Mouse (Mus musculus): ENCODE results near the gene Mtor. TPM values are rescaled to one million over a fixed set of nuclear protein-coding genes. Genes with fewer than 3 reads are reported as not detected.

The Mtor gene
- polyA plus RNA-seq, 1 experiment from 2014 or later, result 17.7 TPM

- Histone ChIP-seq H3K4me2 (no peak overlapping the region), H3K36me3 (0 out of 2 replicates have a peak, but pooled peaks cover 3% of the 10 kb centered on the region), H3K27me3 (replicated peaks) (no peaks in the 10 kb centered on the region), H3K9ac (replicated peaks) (no peak overlapping the region), H3K4me1 (peaks cover 27% of the 10 kb centered on the region), H3K9me3 (replicated peaks) (no peaks in the 10 kb centered on the region), H3K4me3 (replicated peaks) (no peak overlapping the region), H3K27ac (replicated peaks) (no peak overlapping the region)
- 84% methylated on average over 5 of the region's 5 CpGs for WGBS
- no peak for ATAC-seq (ENCODE audit: low FRiP score)
Measured at GRCm38 (mm10) chr4:148428544-148428943, 19.9 kb upstream of the Mtor start.

- Histone ChIP-seq H3K9ac (replicated peaks) (no peak overlapping the region), H3K4me1 (peaks cover 27% of the 10 kb centered on the region), H3K27me3 (replicated peaks) (no peaks in the 10 kb centered on the region), H3K9me3 (replicated peaks) (no peaks in the 10 kb centered on the region), H3K27ac (replicated peaks) (peak overlapping the region; percentile 41; the same call in 1 of the 2 replicates), H3K4me3 (replicated peaks) (no peak overlapping the region), H3K4me2 (no peak overlapping the region), H3K36me3 (0 out of 2 replicates have a peak, but pooled peaks cover 3% of the 10 kb centered on the region)
- no peak for ATAC-seq (ENCODE audit: low FRiP score)
- 66% methylated on average over 11 of the region's 11 CpGs for WGBS
Measured at GRCm38 (mm10) chr4:148429121-148429520, 19.3 kb upstream of the Mtor start.

- no peak overlapping the region for H3K4me3 ChIP-seq (replicated peaks)
- 0 out of 2 replicates have a peak, but pooled peaks cover 3% of the 10 kb centered on the region for H3K36me3 ChIP-seq
- peaks cover 27% of the 10 kb centered on the region for H3K4me1 ChIP-seq
- no peaks in the 10 kb centered on the region for H3K27me3 ChIP-seq (replicated peaks)
- H3K9me3 ChIP-seq (replicated peaks), result no peaks in the 10 kb centered on the region
- WGBS, result 31% methylated on average over 6 of the region's 6 CpGs
- no peak overlapping the region for H3K27ac ChIP-seq (replicated peaks)
- 0 out of 2 replicates have a peak, but pooled peaks have one; percentile 40 for ATAC-seq (ENCODE audit: low FRiP score)
- H3K9ac ChIP-seq (replicated peaks), result no peak overlapping the region
- H3K4me2 ChIP-seq, result no peak overlapping the region
Measured at GRCm38 (mm10) chr4:148429686-148430085, 18.7 kb upstream of the Mtor start.

- H3K36me3 ChIP-seq, result 0 out of 2 replicates have a peak, but pooled peaks cover 3% of the 10 kb centered on the region
- WGBS, result 80% methylated on average over 11 of the region's 11 CpGs
- H3K9ac ChIP-seq (replicated peaks), result no peak overlapping the region
- H3K27ac ChIP-seq (replicated peaks), result no peak overlapping the region
- no peak overlapping the region for H3K4me2 ChIP-seq
- no peak for ATAC-seq (ENCODE audit: low FRiP score)
- no peaks in the 10 kb centered on the region for H3K9me3 ChIP-seq (replicated peaks)
- H3K4me1 ChIP-seq, result peaks cover 32% of the 10 kb centered on the region
- H3K27me3 ChIP-seq (replicated peaks), result no peaks in the 10 kb centered on the region
- no peak overlapping the region for H3K4me3 ChIP-seq (replicated peaks)
Measured at GRCm38 (mm10) chr4:148430880-148431519, 17.4 kb upstream of the Mtor start.

- H3K4me3 ChIP-seq (replicated peaks), result no peak overlapping the region
- WGBS, result 88% methylated on average over 4 of the region's 4 CpGs
Measured at GRCm38 (mm10) chr4:148432488-148432887, 15.9 kb upstream of the Mtor start.

GRCm38 (mm10) chr4:148433336-148433735, 15.1 kb upstream of the Mtor start:
- H3K4me1 ChIP-seq, result peaks cover 21% of the 10 kb centered on the region
- H3K4me3 ChIP-seq (replicated peaks), result no peak overlapping the region
- no peak overlapping the region for H3K4me2 ChIP-seq
- H3K9me3 ChIP-seq (replicated peaks), result no peaks in the 10 kb centered on the region
- H3K27me3 ChIP-seq (replicated peaks), result no peaks in the 10 kb centered on the region
- no peak overlapping the region for H3K9ac ChIP-seq (replicated peaks)
- no peak overlapping the region for H3K27ac ChIP-seq (replicated peaks)
- H3K36me3 ChIP-seq, result 0 out of 2 replicates have a peak, but pooled peaks cover 3% of the 10 kb centered on the region
- no peak for ATAC-seq (ENCODE audit: low FRiP score)
- 77% methylated on average over 18 of the region's 18 CpGs for WGBS

More at GRCm38 (mm10) chr4:148432488-148432887, 15.9 kb upstream of the Mtor start:
- Histone ChIP-seq H3K4me1 (peaks cover 26% of the 10 kb centered on the region), H3K27me3 (replicated peaks) (no peaks in the 10 kb centered on the region), H3K27ac (replicated peaks) (no peak overlapping the region), H3K9me3 (replicated peaks) (no peaks in the 10 kb centered on the region), H3K36me3 (0 out of 2 replicates have a peak, but pooled peaks cover 3% of the 10 kb centered on the region), H3K4me2 (no peak overlapping the region), H3K9ac (replicated peaks) (no peak overlapping the region)
- ATAC-seq (ENCODE audit: low FRiP score), result no peak

- no peak for ATAC-seq (ENCODE audit: low FRiP score)
- 90% methylated on average over 5 of the region's 5 CpGs for WGBS
- 0 out of 2 replicates have a peak, but pooled peaks cover 3% of the 10 kb centered on the region for H3K36me3 ChIP-seq
- no peak overlapping the region for H3K4me3 ChIP-seq (replicated peaks)
- H3K27me3 ChIP-seq (replicated peaks), result no peaks in the 10 kb centered on the region
- no peaks in the 10 kb centered on the region for H3K9me3 ChIP-seq (replicated peaks)
- H3K4me2 ChIP-seq, result no peak overlapping the region
- no peak overlapping the region for H3K9ac ChIP-seq (replicated peaks)
- peaks cover 16% of the 10 kb centered on the region for H3K4me1 ChIP-seq
- H3K27ac ChIP-seq (replicated peaks), result no peak overlapping the region
Measured at GRCm38 (mm10) chr4:148433813-148434212, 14.6 kb upstream of the Mtor start.

- H3K9ac ChIP-seq (replicated peaks), result no peak overlapping the region
- H3K4me2 ChIP-seq, result no peak overlapping the region
- WGBS, result 74% methylated on average over 4 of the region's 4 CpGs
- H3K4me3 ChIP-seq (replicated peaks), result no peak overlapping the region
- peaks cover 9% of the 10 kb centered on the region for H3K4me1 ChIP-seq
- no peak overlapping the region for H3K27ac ChIP-seq (replicated peaks)
- H3K27me3 ChIP-seq (replicated peaks), result no peaks in the 10 kb centered on the region
- H3K9me3 ChIP-seq (replicated peaks), result no peaks in the 10 kb centered on the region
- 0 out of 2 replicates have a peak, but pooled peaks cover 3% of the 10 kb centered on the region for H3K36me3 ChIP-seq
- no peak for ATAC-seq (ENCODE audit: low FRiP score)
Measured at GRCm38 (mm10) chr4:148434554-148434953, 13.9 kb upstream of the Mtor start.

- Histone ChIP-seq H3K4me1 (peaks cover 10% of the 10 kb centered on the region; the same call in 1 of the 2 replicates), H3K36me3 (peaks cover 3% of the 10 kb centered on the region; the same call in 1 of the 2 replicates), H3K9ac (replicated peaks) (no peak overlapping the region), H3K4me3 (replicated peaks) (no peak overlapping the region), H3K27ac (replicated peaks) (peak overlapping the region; percentile 65), H3K9me3 (replicated peaks) (no peaks in the 10 kb centered on the region), H3K27me3 (replicated peaks) (no peaks in the 10 kb centered on the region), H3K4me2 (no peak overlapping the region)
- WGBS, result 80% methylated on average over 3 of the region's 3 CpGs
- no peak for ATAC-seq (ENCODE audit: low FRiP score)
Measured at GRCm38 (mm10) chr4:148435106-148435505, 13.3 kb upstream of the Mtor start.

GRCm38 (mm10) chr4:148435657-148436330, 12.6 kb upstream of the Mtor start:
- peaks cover 10% of the 10 kb centered on the region; the same call in 1 of the 2 replicates for H3K4me1 ChIP-seq
- 43% methylated on average over 6 of the region's 6 CpGs for WGBS
- peaks cover 3% of the 10 kb centered on the region; the same call in 1 of the 2 replicates for H3K36me3 ChIP-seq
- no peaks in the 10 kb centered on the region for H3K27me3 ChIP-seq (replicated peaks)
- H3K9me3 ChIP-seq (replicated peaks), result no peaks in the 10 kb centered on the region
- H3K9ac ChIP-seq (replicated peaks), result no peak overlapping the region
- peak; percentile 70 for ATAC-seq (ENCODE audit: low FRiP score)
- H3K4me3 ChIP-seq (replicated peaks), result no peak overlapping the region
- H3K27ac ChIP-seq (replicated peaks), result peak overlapping the region; percentile 65
- no peak overlapping the region for H3K4me2 ChIP-seq

GRCm38 (mm10) chr4:148441931-148442330, 6.5 kb upstream of the Mtor start:
- Histone ChIP-seq H3K9me3 (replicated peaks) (no peaks in the 10 kb centered on the region), H3K4me1 (peaks cover 40% of the 10 kb centered on the region), H3K27me3 (replicated peaks) (no peaks in the 10 kb centered on the region), H3K36me3 (peaks cover 2% of the 10 kb centered on the region; the same call in 1 of the 2 replicates), H3K4me3 (replicated peaks) (no peak overlapping the region), H3K27ac (replicated peaks) (no peak overlapping the region), H3K9ac (replicated peaks) (no peak overlapping the region), H3K4me2 (no peak overlapping the region)
- WGBS, result 89% methylated on average over 5 of the region's 5 CpGs
- no peak for ATAC-seq (ENCODE audit: low FRiP score)

GRCm38 (mm10) chr4:148442598-148442997, 5.8 kb upstream of the Mtor start:
- Histone ChIP-seq H3K9me3 (replicated peaks) (no peaks in the 10 kb centered on the region), H3K27ac (replicated peaks) (no peak overlapping the region), H3K36me3 (peaks cover 2% of the 10 kb centered on the region; the same call in 1 of the 2 replicates), H3K4me1 (peaks cover 42% of the 10 kb centered on the region), H3K4me3 (replicated peaks) (no peak overlapping the region), H3K9ac (replicated peaks) (no peak overlapping the region), H3K4me2 (no peak overlapping the region), H3K27me3 (replicated peaks) (no peaks in the 10 kb centered on the region)
- no peak for ATAC-seq (ENCODE audit: low FRiP score)
- WGBS, result 94% methylated on average over 7 of the region's 7 CpGs

Data from neural tube, embryonic 15.5 days (tissue).